Mouse (Mus musculus) liver, adult 2 months (tissue): ENCODE data around the gene Sh3kbp1. TPM values are rescaled to one million over a fixed set of nuclear protein-coding genes. Genes with fewer than 3 reads are reported as not detected.

Experiments used
- DNase-seq: peaks from one replicate; pipeline ENCODE4 v3.0.0-alpha.2; 2011; ENCODE audit warnings: low read depth, low spot score; ENCODE audit errors: extremely low read depth
- H3K27ac ChIP-seq: fragments of 200-500 bp; replicated peaks from 2 replicates; pipeline ENCODE4 v1.5.1; 2012; ENCODE audit warnings: low read depth, mild to moderate bottlenecking, control low read depth, inconsistent platforms, low read length; ENCODE audit not compliant: insufficient read depth
- H3K27me3 ChIP-seq: fragments of 200-500 bp; 2 replicates; pipeline ENCODE4 v1.6.1; 2012; ENCODE audit warnings: mild to moderate bottlenecking, moderate library complexity, low read length, inconsistent platforms; ENCODE audit not compliant: control insufficient read depth, insufficient read depth
- H3K36me3 ChIP-seq: fragments of 200-500 bp; 2 replicates; pipeline ENCODE4 v1.6.1; 2012; ENCODE audit warnings: low read length, inconsistent platforms; ENCODE audit not compliant: control insufficient read depth, insufficient read depth
- H3K4me1 ChIP-seq: fragments of 200-500 bp; 2 replicates; pipeline ENCODE4 v1.6.1; 2011; ENCODE audit warnings: low read length; ENCODE audit not compliant: control insufficient read depth, insufficient read depth
- H3K4me3 ChIP-seq: fragments of 200-500 bp; 2 replicates; pipeline ENCODE4 v1.5.1; 2011; ENCODE audit warnings: low read depth, mild to moderate bottlenecking, control low read depth, low read length, moderate library complexity; ENCODE audit not compliant: insufficient read depth
- H3K79me2 ChIP-seq: fragments of 200-500 bp; 2 replicates; pipeline ENCODE4 v1.6.1; 2012; ENCODE audit warnings: inconsistent platforms, mild to moderate bottlenecking, low read length, moderate library complexity; ENCODE audit not compliant: control insufficient read depth, insufficient read depth
- H3K9ac ChIP-seq: fragments of 200-500 bp; 2 replicates; pipeline ENCODE4 v1.6.1; 2012; ENCODE audit warnings: low read depth, mild to moderate bottlenecking, control low read depth, inconsistent platforms, low read length
- CTCF ChIP-seq: fragments of 200-500 bp; IDR thresholded peaks from 2 replicates; pipeline ENCODE4 v1.5.1; 2011; ENCODE audit warnings: low read depth, low read length, control low read depth
- POLR2A ChIP-seq: fragments of 200-500 bp; IDR thresholded peaks from 2 replicates; pipeline ENCODE4 v1.6.1; 2011; ENCODE audit warnings: low read length, control low read depth; ENCODE audit not compliant: insufficient read depth; ENCODE audit errors: extremely low read depth
- WGBS: fragments of 180-500 bp; shearing (Covaris S2); methylation state at CpG from one replicate; pipeline ENCODE4 v1.1.7; 2018; 5-methylcytosine and 5-hydroxymethylcytosine counted together
- polyA plus RNA-seq: library from polyadenylated mRNA; depleted of rRNA; stranded (reverse); fragments of >200 nt; gene quantifications from 2 replicates; pipeline ENCODE4 v1.2.3, GENCODE M21; 2012
- total RNA-seq: library from RNA; depleted of rRNA; stranded (reverse); fragments of >200 nt; gene quantifications from 2 replicates; pipeline ENCODE4 v1.2.3, GENCODE M21; 2014

The Sh3kbp1 gene
- total and polyA plus RNA-seq, 2 experiments: 1.0 to 1.3 TPM

GRCm38 (mm10) chrX:159711070-159712029 is 84.3 kb downstream of the Sh3kbp1 start:
- H3K9ac ChIP-seq: no peak overlapping the region
- DNase-seq: no peak
- H3K4me1 ChIP-seq: no peaks in the 10 kb centered on the region; the same call in 1 of the 2 replicates
- no peaks in the 10 kb centered on the region for H3K27me3 ChIP-seq
- no peaks in the 10 kb centered on the region for H3K79me2 ChIP-seq
- no peaks in the 10 kb centered on the region for H3K36me3 ChIP-seq
- TF ChIP-seq CTCF (no peak), POLR2A (no peak)
- no peak overlapping the region for H3K27ac ChIP-seq
- WGBS: 84% methylated on average over 13 of the region's 13 CpGs
- H3K4me3 ChIP-seq: no peak overlapping the region

GRCm38 (mm10) chrX:159713191-159713590 is 86.1 kb downstream of the Sh3kbp1 start:
- H3K9ac ChIP-seq: no peak overlapping the region
- H3K4me3 ChIP-seq: no peak overlapping the region
- H3K36me3 ChIP-seq: no peaks in the 10 kb centered on the region
- no peaks in the 10 kb centered on the region for H3K79me2 ChIP-seq
- no peak for DNase-seq
- no peaks in the 10 kb centered on the region for H3K27me3 ChIP-seq
- no peaks in the 10 kb centered on the region for H3K4me1 ChIP-seq
- TF ChIP-seq POLR2A (no peak), CTCF (no peak)
- WGBS: 81% methylated on average over 2 of the region's 2 CpGs
- H3K27ac ChIP-seq: no peak overlapping the region

GRCm38 (mm10) chrX:159721390-159721789 is 94.3 kb downstream of the Sh3kbp1 start:
- no peaks in the 10 kb centered on the region for H3K4me1 ChIP-seq
- H3K27ac ChIP-seq: no peak overlapping the region
- no peaks in the 10 kb centered on the region for H3K79me2 ChIP-seq
- WGBS: 67% methylated on average over 1 of the region's 1 CpGs
- TF ChIP-seq POLR2A: no peak
- no peak for TF ChIP-seq CTCF
- no peaks in the 10 kb centered on the region for H3K27me3 ChIP-seq
- no peaks in the 10 kb centered on the region for H3K36me3 ChIP-seq
- no peak overlapping the region for H3K9ac ChIP-seq
- no peak overlapping the region for H3K4me3 ChIP-seq
- DNase-seq: no peak

GRCm38 (mm10) chrX:159731421-159731820 is 104.3 kb downstream of the Sh3kbp1 start:
- H3K27ac ChIP-seq: no peak overlapping the region
- no peak overlapping the region for H3K4me3 ChIP-seq
- no peak overlapping the region for H3K9ac ChIP-seq
- DNase-seq: no peak
- H3K79me2 ChIP-seq: no peaks in the 10 kb centered on the region
- H3K36me3 ChIP-seq: no peaks in the 10 kb centered on the region
- no peaks in the 10 kb centered on the region for H3K4me1 ChIP-seq
- 90% methylated on average over 3 of the region's 3 CpGs for WGBS
- no peak for TF ChIP-seq POLR2A
- H3K27me3 ChIP-seq: no peaks in the 10 kb centered on the region

GRCm38 (mm10) chrX:159732845-159733244 is 105.8 kb downstream of the Sh3kbp1 start:
- H3K4me3 ChIP-seq: no peak overlapping the region
- no peak for DNase-seq
- 87% methylated on average over 3 of the region's 3 CpGs for WGBS
- H3K4me1 ChIP-seq: no peaks in the 10 kb centered on the region
- H3K36me3 ChIP-seq: no peaks in the 10 kb centered on the region
- H3K27ac ChIP-seq: no peak overlapping the region
- H3K27me3 ChIP-seq: no peaks in the 10 kb centered on the region
- H3K9ac ChIP-seq: no peak overlapping the region
- no peaks in the 10 kb centered on the region for H3K79me2 ChIP-seq
- TF ChIP-seq CTCF (no peak), POLR2A (no peak)

GRCm38 (mm10) chrX:159733948-159734347 is 106.9 kb downstream of the Sh3kbp1 start:
- no peak overlapping the region for H3K4me3 ChIP-seq
- WGBS: 94% methylated on average over 2 of the region's 2 CpGs
- no peaks in the 10 kb centered on the region for H3K4me1 ChIP-seq
- H3K27ac ChIP-seq: no peak overlapping the region
- H3K9ac ChIP-seq: no peak overlapping the region
- no peaks in the 10 kb centered on the region for H3K27me3 ChIP-seq
- DNase-seq: no peak
- TF ChIP-seq CTCF (no peak), POLR2A (no peak)
- H3K79me2 ChIP-seq: no peaks in the 10 kb centered on the region
- no peaks in the 10 kb centered on the region for H3K36me3 ChIP-seq
